Mouse (Mus musculus) urinary bladder, postnatal 25 days (tissue): ENCODE data around the gene Mycl.
"Not testable (repeated sequence)": the region's sequence is repeated elsewhere in the genome, so short reads cannot be mapped to it uniquely, and the experiment has no call there.

Experiments used
- DNase-seq: peaks from one replicate; pipeline ENCODE4 v3.0.0; 2022; ENCODE audit warnings: low spot score

The Mycl gene

GRCm38 (mm10) chr4:122981238-122981637 lies 14.2 kb upstream of the Mycl start:
- DNase-seq: no peak

- DNase-seq: no peak
These were observed 13.5 kb upstream of the Mycl start for GRCm38 (mm10) chr4:122981930-122982329.

- no peak for DNase-seq
These were observed 12.9 kb upstream of the Mycl start for GRCm38 (mm10) chr4:122982537-122982936.

GRCm38 (mm10) chr4:122983486-122984261 lies 11.8 kb upstream of the Mycl start:
- DNase-seq: no peak

GRCm38 (mm10) chr4:122985110-122985509 lies 10.3 kb upstream of the Mycl start:
- DNase-seq: no peak

- DNase-seq: no peak
These were observed 8.0 kb upstream of the Mycl start for GRCm38 (mm10) chr4:122987421-122987820.

- not testable (repeated sequence) for DNase-seq
These were observed 7.4 kb upstream of the Mycl start for GRCm38 (mm10) chr4:122988004-122988403.

GRCm38 (mm10) chr4:122991177-122991576 lies 4.3 kb upstream of the Mycl start:
- no peak for DNase-seq

GRCm38 (mm10) chr4:122992276-122992675 lies 3.2 kb upstream of the Mycl start:
- no peak for DNase-seq

GRCm38 (mm10) chr4:122996221-122996617 lies 767 bp downstream of the Mycl start:
- no peak for DNase-seq

GRCm38 (mm10) chr4:122996618-122997381 lies 1.3 kb downstream of the Mycl start:
- no peak for DNase-seq

GRCm38 (mm10) chr4:122998537-122999262 lies 3.2 kb downstream of the Mycl start:
- no peak for DNase-seq

- DNase-seq: no peak
These were observed 3.8 kb downstream of the Mycl start for GRCm38 (mm10) chr4:122999263-122999691.

GRCm38 (mm10) chr4:123000130-123000529 lies 4.7 kb downstream of the Mycl start:
- no peak for DNase-seq

GRCm38 (mm10) chr4:123000617-123001342 lies 5.3 kb downstream of the Mycl start:
- DNase-seq: no peak

GRCm38 (mm10) chr4:123005054-123005966 lies 9.9 kb downstream of the Mycl start:
- no peak for DNase-seq

- not testable (repeated sequence) for DNase-seq
These were observed 17.0 kb downstream of the Mycl start for GRCm38 (mm10) chr4:123012501-123012900.

GRCm38 (mm10) chr4:123013346-123013945 lies 18.0 kb downstream of the Mycl start:
- DNase-seq: no peak

- DNase-seq: no peak
These were observed 18.5 kb downstream of the Mycl start for GRCm38 (mm10) chr4:123013949-123014406.
